Mouse (Mus musculus) myocyte (in vitro differentiated cells): ENCODE measurements at regions not wholly inside any gene's neighbourhood (a gene's known extent, or its start where the extent isn't known, plus 50 kb on each side); places are given as distances from the start of the nearest gene placed in this dataset.
A peak's percentile ranks its signal among the peaks of the same experiment; 100 is the strongest.

Experiments
- H3K27me3 ChIP-seq: one replicate; pipeline ENCODE4 v1.6.1; 2011; ENCODE audit not compliant: control insufficient read depth, insufficient read depth, insufficient read length
- H3K36me3 ChIP-seq: one replicate; pipeline ENCODE4 v1.6.1; 2011; ENCODE audit not compliant: control insufficient read depth, insufficient read depth
- H3K4me2 ChIP-seq: one replicate; pipeline ENCODE4 v1.6.1; 2011; ENCODE audit warnings: low read depth, control low read depth
- H3K4me3 ChIP-seq: one replicate; pipeline ENCODE4 v1.5.1; 2011; ENCODE audit warnings: mild to moderate bottlenecking, control low read depth, moderate library complexity
- H3K79me2 ChIP-seq: one replicate; pipeline ENCODE4 v1.6.1; 2011; ENCODE audit not compliant: control insufficient read depth, insufficient read depth
- H3ac ChIP-seq: one replicate; pipeline ENCODE4 v1.6.1; 2011; ENCODE audit not compliant: control insufficient read depth, insufficient read length
- CEBPB ChIP-seq: IDR thresholded peaks from 2 replicates; pipeline ENCODE4 v1.6.1; 2011; ENCODE audit warnings: mild to moderate bottlenecking, moderate library complexity; ENCODE audit not compliant: poor library complexity, insufficient read depth, severe bottlenecking
- E2F4 ChIP-seq: IDR thresholded peaks from one replicate; pipeline ENCODE4 v1.6.1; 2011; ENCODE audit warnings: mild to moderate bottlenecking, control low read depth, moderate library complexity; ENCODE audit not compliant: insufficient read depth
- MAX ChIP-seq: IDR thresholded peaks from one replicate; pipeline ENCODE4 v1.6.1; 2011; ENCODE audit warnings: low read depth, mild to moderate bottlenecking, control low read depth
- MYOD1 ChIP-seq, 3 experiments: IDR thresholded peaks; one replicate each; pipeline ENCODE4 v1.6.1; 2011; ENCODE audit warnings: control low read depth in 2 of 3, low read depth in 2 of 3, mild to moderate bottlenecking in 2 of 3, moderate library complexity in 1 of 3; ENCODE audit not compliant: insufficient read length in 2 of 3, control insufficient read depth in 1 of 3
- MYOG ChIP-seq, 3 experiments: IDR thresholded peaks; one replicate each; pipeline ENCODE4 v1.6.1; 2011; ENCODE audit warnings: control low read depth in 2 of 3, low read depth in 2 of 3, mild to moderate bottlenecking in 2 of 3; ENCODE audit not compliant: insufficient read length in 2 of 3, control insufficient read depth in 1 of 3, insufficient read depth in 1 of 3
- POLR2A ChIP-seq: IDR thresholded peaks from one replicate; pipeline ENCODE4 v1.6.1; 2011; ENCODE audit warnings: low read depth, mild to moderate bottlenecking, control low read depth, moderate library complexity; ENCODE audit not compliant: insufficient read length
- POLR2AphosphoS2 ChIP-seq: IDR thresholded peaks from one replicate; pipeline ENCODE4 v1.6.1; 2011; ENCODE audit warnings: low read depth, control low read depth; ENCODE audit not compliant: insufficient read length
- REST ChIP-seq: IDR thresholded peaks from one replicate; pipeline ENCODE4 v1.6.1; 2011; ENCODE audit warnings: mild to moderate bottlenecking, control low read depth, moderate library complexity; ENCODE audit not compliant: insufficient read depth, insufficient read length
- SRF ChIP-seq: IDR thresholded peaks from one replicate; pipeline ENCODE4 v1.6.1; 2011; ENCODE audit warnings: low read depth; ENCODE audit not compliant: control insufficient read depth, insufficient read length
- TCF12 ChIP-seq: IDR thresholded peaks from one replicate; pipeline ENCODE4 v1.6.1; 2011; ENCODE audit warnings: mild to moderate bottlenecking, control low read depth; ENCODE audit not compliant: poor library complexity, insufficient read depth, severe bottlenecking
- TCF3 ChIP-seq: IDR thresholded peaks from one replicate; pipeline ENCODE4 v1.6.1; 2011; ENCODE audit warnings: low read depth, control low read depth; ENCODE audit not compliant: insufficient read length
- USF1 ChIP-seq: IDR thresholded peaks from one replicate; pipeline ENCODE4 v1.6.1; 2011; ENCODE audit warnings: low read depth, mild to moderate bottlenecking, control low read depth, moderate library complexity

DNA sequence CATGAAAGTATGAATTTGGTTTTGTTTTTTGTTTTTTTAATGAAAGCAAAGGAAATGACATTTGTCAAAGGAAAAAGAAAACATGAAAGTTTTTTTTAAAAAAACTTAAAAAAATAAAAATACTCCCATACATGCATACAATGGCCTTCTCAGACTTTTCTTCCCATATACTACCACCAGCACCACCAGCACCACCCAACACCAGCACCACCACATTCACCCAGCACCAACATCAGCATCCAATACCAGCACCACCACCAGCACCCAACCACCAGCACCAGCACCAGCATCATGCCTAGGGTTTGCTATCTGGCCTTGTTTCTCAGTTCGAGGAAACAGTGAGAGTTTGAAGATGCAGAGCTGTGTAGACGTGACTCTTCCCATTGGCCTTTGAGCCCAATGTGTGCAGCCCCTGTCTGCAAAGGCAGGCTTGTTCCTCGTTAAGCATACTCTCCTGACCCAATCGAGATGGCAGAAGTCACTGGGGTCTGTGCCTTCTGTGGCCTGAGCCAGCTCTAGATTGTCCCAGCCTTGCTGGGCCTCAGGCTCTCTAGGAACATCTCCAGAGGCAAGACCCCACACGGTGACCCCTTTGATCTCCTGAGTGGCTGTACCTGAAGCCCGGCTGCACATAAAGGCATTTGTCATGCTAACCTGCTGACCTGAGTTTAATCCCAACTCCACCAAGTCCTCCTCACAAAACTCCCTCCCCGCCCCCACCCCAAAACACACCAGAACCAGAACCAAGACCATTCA, 113.8 kb upstream of the Mgme1 start:
- Histone ChIP-seq H3K27me3 (no peaks in the 10 kb centered on the region), H3ac (no peak overlapping the region), H3K4me3 (no peak overlapping the region), H3K36me3 (no peaks in the 10 kb centered on the region), H3K4me2 (no peak overlapping the region), H3K79me2 (no peaks in the 10 kb centered on the region)
- no peak for TF ChIP-seq REST
- TF ChIP-seq MAX, result no peak

- Histone ChIP-seq H3K4me2 (no peak overlapping the region), H3K36me3 (no peaks in the 10 kb centered on the region), H3K79me2 (no peaks in the 10 kb centered on the region), H3K27me3 (no peaks in the 10 kb centered on the region), H3ac (no peak overlapping the region), H3K4me3 (no peak overlapping the region)
- TF ChIP-seq TCF12 (no peak), SRF (no peak), POLR2A (no peak), TCF3 (no peak), POLR2AphosphoS2 (no peak), REST (no peak), USF1 (no peak)
These were observed 113.1 kb upstream of the Mgme1 start for GRCm38 (mm10) chr2:144157343-144157742.

DNA sequence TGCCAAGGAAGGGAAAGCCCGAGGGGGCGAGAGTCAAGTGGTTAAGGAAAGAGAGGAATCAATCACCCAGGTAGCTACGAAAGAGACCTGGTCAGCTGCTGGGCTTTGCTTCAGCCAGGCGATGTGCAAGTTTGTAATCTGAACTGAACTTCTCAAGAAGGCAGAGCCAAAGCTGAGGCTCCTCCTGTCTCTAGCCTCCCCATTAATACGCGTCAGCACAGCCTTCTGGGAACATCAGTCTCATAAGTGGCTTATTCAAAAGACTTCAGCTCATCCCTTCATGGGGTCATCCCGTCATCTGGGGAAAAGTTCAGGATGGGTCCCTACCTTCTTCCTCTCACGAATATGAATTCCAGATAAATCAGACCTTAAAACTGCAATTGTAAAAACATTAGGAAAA, 112.2 kb upstream of the Mgme1 start:
- Histone ChIP-seq H3ac (no peak overlapping the region), H3K36me3 (no peaks in the 10 kb centered on the region), H3K27me3 (no peaks in the 10 kb centered on the region), H3K4me3 (no peak overlapping the region), H3K4me2 (no peak overlapping the region), H3K79me2 (no peaks in the 10 kb centered on the region)
- TF ChIP-seq USF1, result no peak
- TF ChIP-seq POLR2A, result no peak
- no peak for TF ChIP-seq E2F4
- TF ChIP-seq TCF12, result no peak
- TF ChIP-seq MAX, result no peak
- no peak for TF ChIP-seq REST
- no peak for TF ChIP-seq MYOD1 (IDR thresholded peaks at IDR 0.05; ENCODE audit: control insufficient read depth in 1 of 3, insufficient read length in 2 of 3, low read depth in 2 of 3)
- TF ChIP-seq TCF3, result no peak
- TF ChIP-seq MYOG (IDR thresholded peaks at IDR 0.05; ENCODE audit: control insufficient read depth in 1 of 3, insufficient read depth in 1 of 3, insufficient read length in 2 of 3, low read depth in 2 of 3), result no peak
- TF ChIP-seq SRF, result no peak
- no peak for TF ChIP-seq CEBPB
- no peak for TF ChIP-seq POLR2AphosphoS2

DNA sequence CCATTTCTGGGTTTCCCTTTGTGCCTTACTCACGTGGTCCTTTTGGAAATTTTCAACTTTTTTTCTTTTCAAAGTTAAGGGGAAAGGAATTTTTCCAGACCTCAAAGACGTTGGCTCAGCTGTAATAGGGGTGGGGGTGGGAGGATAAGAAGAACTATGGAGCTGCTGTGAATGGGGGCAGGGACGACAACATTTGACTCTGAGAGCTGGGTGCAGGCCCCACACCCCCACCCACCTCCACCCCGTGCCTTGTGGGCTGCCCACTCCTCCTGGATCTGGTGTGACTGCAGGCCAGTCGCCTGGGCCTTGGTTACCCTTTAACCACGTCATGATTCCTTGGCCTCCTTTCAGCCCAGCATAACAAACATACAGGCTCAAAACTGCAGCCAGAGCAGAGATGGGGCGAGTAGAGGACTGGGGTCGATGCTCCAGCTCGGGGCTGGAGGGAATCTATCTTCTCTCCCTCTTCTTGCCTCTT, 110.6 kb upstream of the Mgme1 start:
- no peak overlapping the region for H3K4me3 ChIP-seq
- H3K4me2 ChIP-seq, result peak overlapping the region; percentile 51

DNA sequence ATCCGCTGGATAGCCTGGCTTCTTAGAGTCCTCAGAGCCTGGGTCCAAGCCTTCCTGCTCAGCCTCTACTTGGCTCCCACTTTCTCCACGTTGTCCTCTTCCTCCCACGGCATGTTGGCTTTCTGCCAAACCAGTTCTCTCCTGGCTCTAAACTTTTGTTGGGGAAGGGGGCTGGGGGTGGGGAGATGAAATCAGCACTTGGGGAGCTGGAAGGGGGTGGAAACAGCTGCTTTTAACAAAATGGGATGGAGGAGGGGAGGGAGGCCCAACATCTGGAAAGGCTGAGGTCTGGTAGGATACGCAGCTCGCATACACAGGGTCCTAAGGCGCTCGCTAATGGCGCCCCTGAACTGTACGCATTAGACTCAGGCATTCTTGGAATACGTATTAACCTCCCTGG, 110.0 kb upstream of the Mgme1 start:
- TF ChIP-seq CEBPB, result no peak
- no peak for TF ChIP-seq POLR2AphosphoS2
- no peak for TF ChIP-seq MYOG (IDR thresholded peaks at IDR 0.05; ENCODE audit: control insufficient read depth in 1 of 3, insufficient read depth in 1 of 3, insufficient read length in 2 of 3, low read depth in 2 of 3)
- TF ChIP-seq POLR2A, result no peak
- no peak for TF ChIP-seq TCF12
- TF ChIP-seq USF1, result no peak
- Histone ChIP-seq H3K79me2 (no peaks in the 10 kb centered on the region), H3K4me2 (peak overlapping the region; percentile 51), H3ac (no peak overlapping the region), H3K4me3 (no peak overlapping the region), H3K27me3 (no peaks in the 10 kb centered on the region), H3K36me3 (no peaks in the 10 kb centered on the region)

More for the DNA sequence above, 110.6 kb upstream of the Mgme1 start:
- TF ChIP-seq POLR2A (no peak), SRF (no peak), POLR2AphosphoS2 (no peak), CEBPB (no peak), E2F4 (no peak), USF1 (peak; percentile 59), TCF12 (no peak), MAX (no peak)
- Histone ChIP-seq H3ac (no peak overlapping the region), H3K79me2 (no peaks in the 10 kb centered on the region), H3K36me3 (no peaks in the 10 kb centered on the region), H3K27me3 (no peaks in the 10 kb centered on the region)
